Mouse (Mus musculus) MEL-GATA-1-ER (cell line): ENCODE results near the gene Pus7l.

Experiments
- DNase-seq: peaks from one replicate; pipeline ENCODE4 v3.0.0-alpha.2; 2012; ENCODE audit warnings: low read depth; ENCODE audit errors: extremely low read depth

Gene Pus7l

DNA sequence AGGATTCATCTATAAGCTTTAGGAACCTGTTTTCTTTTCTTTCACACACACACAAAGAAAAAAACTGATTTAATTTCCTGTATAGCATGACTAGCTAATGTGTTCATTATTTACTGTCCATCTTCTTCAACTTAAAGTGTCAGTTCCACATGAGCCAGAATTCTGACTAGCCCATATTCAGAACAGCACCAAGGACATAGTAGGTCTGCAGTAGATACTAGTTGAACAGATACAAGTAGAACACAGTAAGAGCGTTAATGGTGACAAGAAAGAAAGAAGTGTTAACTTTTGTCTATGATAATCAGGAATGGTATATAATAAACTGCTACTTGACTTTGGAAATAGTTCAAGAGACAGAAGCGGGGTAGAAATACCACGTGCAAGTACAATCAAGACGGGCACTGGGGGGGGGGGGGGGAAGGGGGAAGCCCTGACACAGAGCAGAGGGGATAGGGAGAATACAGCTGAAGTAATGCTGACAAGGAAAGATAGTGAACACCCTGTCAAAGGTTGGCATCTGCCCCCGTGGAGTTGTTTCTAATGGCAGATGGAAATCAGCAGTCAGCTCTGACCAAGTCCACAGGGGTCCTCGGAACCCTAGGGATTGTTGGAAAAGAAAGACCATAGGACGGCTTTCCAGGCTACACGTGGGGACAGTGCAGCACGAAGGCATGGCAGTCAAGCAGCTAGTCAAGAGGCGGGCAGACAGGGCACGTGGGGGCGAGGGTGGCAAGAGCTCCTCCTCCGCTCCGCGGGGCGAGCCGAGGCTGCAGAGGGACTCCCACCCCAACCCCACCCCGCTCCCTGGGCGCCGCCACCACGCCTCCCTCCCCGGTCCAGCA lies 559 bp downstream of the Pus7l start:
- no peak for DNase-seq

DNA sequence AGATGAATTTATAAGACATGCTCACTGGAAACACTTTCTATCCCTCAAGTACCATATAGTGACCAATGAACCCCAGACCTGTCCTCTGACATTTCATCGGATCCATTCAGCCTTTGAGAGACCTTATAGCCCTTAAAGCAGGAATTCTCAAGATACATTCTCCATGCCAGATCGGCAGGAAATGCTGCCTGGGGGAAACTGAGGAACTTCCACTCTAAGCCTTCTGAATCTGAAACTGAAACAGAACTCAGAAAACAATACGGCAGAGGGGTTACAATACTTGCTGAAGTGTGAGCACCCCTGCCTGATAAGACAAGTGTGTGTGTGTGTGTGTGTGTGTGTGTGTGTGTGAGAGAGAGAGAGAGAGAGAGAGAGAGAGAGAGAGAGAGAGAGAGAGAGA lies 4.1 kb downstream of the Pus7l start:
- DNase-seq = no peak

DNA sequence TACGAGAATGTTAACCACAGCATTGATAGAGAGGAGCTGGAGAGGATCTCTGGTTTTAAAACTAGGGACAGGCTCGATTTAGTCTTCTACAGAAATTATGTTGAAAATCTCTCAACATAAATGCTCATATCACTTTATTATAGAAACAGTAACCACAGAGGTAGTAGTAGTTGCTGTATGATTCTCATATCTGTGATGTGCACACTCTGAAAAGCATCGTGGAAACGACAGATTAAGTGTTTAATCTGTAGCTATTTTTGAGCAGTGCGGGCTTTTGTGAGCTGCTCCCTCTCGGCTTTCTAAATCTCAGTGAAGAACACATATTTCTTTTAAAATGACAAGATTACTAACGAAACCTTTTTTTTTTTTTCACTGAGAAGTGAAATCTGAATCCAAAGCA lies 7.8 kb downstream of the Pus7l start:
- no peak for DNase-seq

DNA sequence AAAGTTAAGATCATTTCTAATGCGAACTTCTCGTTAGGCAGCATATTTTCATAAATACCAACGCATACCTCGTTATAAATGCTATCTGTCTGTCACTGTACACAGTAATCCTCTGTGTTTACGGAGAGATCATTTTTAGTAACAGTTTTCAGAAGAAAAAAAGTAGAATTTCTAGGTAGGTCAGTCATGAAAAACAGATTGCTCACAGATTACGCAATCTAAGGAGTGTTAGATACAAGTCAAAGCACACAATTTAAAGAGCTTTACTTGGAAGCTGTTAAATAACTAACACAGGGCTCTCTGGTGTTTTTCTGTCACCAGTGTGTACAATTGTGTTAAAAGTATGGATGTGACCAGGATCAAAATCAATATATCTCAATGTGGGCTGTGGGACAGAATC lies 10.4 kb downstream of the Pus7l start:
- no peak for DNase-seq

DNA sequence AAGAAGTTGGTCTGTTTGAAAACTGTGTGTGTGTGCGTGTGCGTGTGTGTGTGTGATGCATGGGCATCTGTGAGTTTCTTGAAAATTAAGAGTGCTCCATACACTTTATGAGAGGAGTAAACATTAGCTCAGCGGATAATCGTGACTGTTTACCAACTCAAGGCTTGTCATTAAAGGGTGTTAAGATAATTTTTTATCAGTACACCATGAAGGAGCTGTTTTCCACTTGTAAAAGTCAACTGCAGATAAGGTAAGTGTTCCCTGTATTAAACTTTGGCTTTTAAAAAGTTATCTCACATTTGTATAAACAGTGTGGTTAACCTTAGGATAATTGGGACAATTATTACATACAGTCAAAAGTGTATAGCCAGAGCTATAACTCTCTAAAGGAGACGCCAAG lies 11.0 kb downstream of the Pus7l start:
- DNase-seq = no peak

DNA sequence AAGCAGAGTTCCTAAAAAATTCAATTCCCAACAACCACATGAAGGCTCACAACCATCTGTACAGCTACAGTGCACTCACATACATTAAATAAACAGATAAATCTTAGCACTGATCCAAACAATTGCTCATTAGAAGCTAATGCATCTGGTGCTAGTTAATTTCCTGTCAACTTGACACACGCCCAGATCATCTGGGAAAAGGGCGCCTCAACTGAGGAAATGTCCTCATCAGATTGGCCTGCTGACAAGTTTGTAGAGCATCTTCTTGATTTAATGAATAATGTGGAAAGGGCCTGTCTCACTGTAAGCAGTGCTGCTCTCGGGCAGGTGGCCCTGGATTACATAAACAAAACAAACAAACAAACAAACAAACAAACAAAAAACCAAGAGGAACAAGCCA lies 12.8 kb downstream of the Pus7l start:
- no peak for DNase-seq

DNA sequence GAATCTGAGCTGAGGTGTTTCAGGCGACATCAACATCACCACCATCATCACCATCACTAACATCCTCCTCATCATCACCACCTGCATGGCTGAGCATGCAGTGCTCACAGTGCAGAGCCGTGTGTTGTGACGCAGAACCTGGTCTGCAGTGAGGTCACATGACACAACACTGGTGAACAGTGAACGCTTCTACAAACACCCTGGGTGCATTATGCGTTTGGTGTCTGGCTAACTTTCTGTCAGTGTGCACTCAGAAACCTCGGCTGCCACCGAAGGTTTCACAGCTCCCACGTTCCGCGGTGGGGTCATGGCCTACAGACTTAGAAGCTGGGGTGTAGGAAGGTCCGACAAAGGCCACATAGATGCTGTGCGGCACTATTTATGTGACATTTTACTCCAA lies 18.4 kb downstream of the Pus7l start:
- no peak for DNase-seq

DNA sequence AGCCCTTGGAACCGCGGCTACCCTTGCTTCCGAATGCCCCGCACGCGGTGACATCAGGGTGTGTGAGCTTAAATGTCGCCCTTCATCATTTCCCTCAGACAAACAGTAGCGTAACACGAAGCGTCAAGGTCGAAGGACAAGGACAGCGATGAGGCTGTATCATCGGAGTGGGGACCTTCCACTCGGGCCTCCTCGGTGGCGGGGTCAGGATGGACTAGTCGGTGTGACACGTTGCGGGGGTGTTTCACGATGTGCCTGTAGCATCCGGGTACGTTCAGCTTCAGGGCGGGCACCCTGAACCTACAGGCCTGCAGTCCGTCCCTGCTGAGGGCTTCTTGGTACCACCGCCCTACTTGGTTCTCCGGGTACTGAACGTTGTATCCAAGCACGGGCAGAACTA lies 20.1 kb downstream of the Pus7l start:
- DNase-seq = no peak

DNA sequence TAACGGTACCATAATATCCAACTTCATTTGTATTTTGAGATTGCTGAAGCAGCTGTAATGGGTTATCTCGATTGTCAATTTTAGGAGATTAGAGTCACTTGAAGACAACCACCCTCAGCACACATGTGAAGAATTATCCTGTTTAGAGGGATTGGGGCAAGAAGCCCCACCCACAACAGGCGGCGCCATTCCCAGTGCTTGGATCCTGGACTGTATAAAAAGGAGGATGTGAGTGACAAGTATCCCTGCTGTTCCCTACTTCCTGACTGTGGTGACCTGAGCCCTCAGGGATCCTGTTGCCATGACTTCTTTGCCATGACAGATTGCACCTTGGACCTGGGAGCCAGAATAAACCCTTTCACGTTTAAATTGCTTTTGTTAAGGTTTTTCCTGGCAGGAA lies 22.4 kb downstream of the Pus7l start:
- DNase-seq = no peak

DNA sequence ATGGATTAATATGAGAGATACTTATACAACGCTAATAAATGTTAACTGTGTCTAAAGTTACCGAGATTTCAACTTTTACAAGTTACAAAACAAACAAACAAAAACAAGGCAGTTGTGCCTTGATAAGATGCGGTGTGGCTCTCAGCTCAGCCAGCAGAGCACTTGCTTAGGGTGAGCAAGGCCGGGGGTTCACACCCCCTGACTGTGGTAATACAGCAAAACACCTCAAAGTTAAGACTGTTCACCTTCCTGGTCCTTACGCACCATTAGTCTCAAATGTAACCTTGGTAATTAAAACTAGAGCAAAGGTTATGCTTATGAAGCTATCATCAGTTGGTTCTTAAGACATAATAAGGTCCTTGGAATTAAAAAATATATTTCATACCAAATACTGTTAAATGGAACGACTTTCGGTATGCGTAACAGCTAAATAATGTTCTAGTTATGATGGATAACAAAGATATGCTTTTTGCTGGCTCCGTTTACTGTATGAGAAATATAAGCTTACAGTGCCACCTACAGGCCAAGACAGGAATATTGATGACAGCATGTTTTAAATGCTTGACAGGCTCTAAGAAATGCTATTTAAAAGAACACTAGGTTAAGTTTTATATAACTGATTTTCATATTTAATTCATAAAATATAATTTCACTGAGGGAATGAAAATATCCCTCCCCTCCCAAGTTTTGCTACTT lies 23.0 kb downstream of the Pus7l start:
- peak; percentile 79 for DNase-seq

DNA sequence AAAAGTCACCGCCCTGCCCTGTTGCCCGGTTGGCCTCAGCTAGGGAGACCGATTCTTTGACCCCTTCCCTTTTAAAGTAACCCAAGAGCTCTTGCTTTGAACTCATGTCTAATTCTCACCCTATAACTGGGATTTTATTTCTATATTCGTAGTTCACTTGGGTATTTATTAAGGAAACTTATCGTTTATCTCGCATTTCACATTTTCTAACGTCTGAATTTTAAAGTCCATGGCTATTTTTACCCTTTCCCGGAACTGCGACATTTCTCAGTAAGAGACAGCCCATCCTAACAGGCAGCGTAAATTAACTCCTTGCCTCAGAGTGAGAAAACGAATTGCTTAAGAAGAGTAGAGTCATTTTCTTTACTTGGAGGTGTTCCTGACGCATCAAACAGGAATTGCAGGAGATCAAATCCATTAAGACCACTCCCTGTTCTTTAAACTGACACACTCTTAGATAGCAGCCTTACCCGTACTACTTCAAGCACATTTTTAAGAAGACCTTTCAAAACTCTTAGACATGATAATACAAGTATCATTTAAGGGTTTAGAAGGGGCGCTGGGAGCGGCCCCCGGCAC lies 25.3 kb downstream of the Pus7l start:
- DNase-seq = no peak

DNA sequence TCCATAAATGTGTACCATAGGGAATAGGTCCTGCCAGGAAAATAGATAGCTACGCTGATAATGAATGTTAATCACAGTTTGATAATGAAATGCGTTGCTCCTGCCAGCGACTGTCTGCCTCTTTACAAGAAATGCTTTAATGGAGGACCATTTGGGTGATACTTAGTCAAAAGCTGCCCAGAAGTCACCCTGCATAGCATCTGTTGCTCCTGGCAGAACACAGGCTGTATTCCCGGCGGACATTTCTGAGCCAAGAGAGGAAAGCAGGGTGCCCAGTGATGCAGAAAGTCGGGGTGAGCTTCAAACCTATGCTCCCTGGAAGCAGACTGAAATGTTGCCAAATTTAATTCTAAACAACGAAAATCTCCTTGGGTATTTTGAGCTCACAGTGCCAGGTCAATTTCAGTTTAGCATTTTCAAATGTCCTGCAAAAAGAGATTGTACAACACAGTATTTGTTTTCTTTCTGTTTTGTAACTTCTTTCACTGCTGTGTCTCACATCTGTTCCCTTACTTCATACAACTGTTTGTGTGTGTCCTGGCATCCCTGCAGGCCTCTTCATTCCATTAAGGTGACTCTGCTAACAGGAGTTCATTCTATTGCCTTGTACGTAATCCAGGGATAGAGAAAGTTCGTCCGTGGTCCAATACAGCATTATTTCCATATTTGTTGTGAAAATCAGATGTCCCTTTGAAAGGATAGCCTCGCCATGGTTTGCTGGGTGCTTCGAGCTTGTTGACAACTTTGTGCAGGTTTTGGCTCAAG lies 39.7 kb downstream of the Pus7l start:
- DNase-seq = no peak

DNA sequence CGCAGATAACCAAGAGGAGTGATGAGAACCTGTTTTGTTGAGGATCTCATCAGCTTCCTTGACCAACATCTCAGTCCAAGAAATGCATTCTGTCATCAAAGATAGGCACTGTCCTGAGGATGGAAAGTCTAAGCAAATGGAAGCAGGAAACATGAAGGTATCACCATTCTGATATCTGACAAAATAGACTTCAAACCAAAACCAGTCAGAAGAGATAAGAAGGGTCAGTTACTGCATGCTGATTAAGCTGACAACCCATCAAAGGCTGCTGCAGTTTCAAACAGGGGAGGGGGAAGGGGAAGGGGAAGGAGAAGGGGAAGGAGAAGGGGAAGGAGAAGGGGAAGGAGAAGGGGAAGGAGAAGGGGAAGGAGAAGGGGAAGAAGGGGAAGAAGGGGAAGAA lies 44.1 kb downstream of the Pus7l start:
- no peak for DNase-seq

DNA sequence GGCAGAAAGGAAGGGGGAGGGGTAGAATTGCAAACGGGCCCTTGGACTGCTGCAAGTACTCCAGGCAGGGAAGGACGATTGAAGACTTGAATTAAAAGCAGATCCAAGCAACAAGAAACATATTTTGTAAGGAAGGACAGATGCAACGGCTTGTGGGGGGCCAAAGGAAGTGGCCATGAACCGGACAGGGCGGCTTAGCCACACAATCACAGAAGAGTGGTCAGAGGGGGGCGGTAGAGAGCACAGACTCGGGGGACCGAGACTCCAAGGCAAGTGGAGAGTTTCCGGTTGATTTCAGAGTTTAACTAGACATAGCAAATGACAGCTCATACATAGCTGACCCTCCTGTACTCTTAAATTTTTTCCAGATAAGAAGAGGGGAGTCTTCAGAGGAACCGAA lies 47.4 kb downstream of the Pus7l start:
- DNase-seq = no peak

DNA sequence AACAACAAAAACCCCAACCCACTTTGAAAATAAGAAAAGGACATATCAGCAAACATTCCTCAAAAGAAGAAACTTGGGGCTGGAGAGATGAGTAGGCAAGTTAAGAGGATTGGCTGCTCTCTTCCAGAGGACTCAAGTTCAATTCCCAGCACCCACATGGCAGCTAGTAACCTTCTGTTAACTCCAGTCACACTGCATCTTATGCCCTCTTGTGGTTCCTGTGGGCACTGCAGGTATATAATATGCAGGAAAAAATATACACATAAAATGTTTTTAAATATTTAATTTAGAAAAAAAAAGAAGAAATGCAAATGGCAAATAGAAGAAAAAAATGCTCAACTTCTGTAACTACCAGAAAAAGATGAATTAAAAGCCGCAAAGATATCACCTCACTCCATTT lies 48.9 kb downstream of the Pus7l start:
- no peak for DNase-seq

DNA sequence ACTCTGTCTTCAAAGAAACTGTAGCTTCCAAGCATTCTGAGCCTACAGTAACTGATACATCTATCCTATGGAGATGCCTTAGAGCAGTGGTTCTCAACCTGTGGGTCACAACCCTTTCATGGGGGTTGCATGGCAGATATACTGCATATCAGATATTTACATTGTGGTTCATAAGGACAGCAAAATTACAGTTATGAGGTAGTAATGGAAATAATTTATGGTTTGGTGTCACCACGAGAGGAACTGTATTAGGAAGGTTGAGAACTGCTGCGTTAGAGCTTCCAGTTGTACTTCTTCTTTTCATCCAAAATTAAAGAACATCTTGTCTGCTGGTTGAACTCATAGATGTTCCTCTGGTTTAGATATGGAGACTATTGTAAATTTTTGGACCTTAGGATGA lies 53.9 kb downstream of the Pus7l start:
- DNase-seq = no peak

DNA sequence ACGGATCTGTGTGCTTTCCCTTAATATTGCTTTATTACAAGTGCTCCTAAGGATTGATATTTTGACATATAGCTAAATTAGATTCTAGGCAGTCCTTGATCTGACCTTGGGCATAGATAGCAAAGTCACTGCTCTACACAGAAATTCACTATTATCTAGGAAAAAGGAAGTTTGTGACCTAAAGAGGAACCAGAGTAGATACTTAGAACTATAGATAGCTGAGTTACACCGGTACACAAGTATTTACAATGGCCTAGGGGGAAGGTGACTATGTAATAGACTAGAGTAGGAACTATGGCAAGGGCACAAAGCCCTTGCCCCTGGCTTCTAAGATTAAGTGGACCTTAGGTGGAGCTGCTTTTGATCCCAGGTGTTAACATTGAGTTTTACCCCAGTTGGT lies 55.3 kb downstream of the Pus7l start:
- DNase-seq = peak; percentile 59

DNA sequence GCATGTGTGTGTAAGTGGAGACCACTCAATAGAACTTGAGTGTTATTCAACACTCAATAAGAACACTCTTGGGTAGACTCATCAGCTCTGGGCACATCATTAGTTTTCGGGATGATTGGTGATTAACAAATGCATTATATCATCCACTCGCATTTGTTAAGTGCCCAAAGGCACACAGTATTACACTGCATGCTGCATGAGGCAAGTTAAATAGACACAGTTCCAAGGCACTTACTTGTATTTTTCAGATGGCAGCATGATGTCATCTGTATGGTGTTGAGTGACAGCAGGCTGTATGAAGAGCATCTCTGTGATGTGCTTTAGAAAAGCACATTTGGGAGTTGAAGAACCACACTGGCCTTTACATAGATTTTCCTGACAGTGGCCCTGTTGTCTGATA lies 60.8 kb downstream of the Pus7l start:
- no peak for DNase-seq

DNA sequence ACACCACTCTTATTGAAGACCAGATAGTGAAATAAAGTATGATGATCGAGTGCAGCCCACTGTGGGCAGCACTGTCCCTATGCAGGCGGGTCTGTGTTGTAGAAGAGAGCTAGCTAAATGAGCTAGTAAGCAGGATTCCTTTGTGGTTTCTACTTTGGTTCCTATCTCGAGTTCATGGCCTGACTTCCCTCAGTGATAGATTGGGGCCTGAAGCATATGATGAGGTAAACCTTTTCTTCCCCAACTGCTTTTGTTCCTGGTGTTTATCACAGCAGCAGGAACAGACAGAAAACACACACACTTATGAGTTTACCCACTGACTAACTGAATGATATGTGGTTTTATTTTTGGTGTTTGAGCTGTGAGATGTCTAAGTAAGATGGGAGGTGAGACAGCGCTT lies 62.6 kb downstream of the Pus7l start:
- DNase-seq = peak; percentile 55

DNA sequence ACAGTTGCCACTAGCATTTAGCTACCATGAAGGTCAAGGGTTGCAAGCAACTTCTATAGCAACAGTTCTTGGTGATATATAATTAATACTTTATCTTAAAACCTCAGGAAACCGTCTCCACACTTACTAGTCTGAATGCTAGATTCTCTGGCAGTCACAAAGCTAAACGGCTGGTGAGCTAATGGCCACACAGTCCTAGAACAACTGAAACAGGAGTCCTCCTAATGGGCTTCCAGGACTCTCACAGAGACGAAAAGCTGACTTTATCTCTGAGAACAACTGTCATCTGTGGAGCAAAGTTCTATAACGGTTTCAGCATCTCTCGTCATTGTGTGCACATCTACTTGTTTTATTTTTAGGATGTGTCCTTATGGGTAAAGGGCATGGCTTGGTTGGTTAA lies 63.1 kb downstream of the Pus7l start:
- no peak for DNase-seq

DNA sequence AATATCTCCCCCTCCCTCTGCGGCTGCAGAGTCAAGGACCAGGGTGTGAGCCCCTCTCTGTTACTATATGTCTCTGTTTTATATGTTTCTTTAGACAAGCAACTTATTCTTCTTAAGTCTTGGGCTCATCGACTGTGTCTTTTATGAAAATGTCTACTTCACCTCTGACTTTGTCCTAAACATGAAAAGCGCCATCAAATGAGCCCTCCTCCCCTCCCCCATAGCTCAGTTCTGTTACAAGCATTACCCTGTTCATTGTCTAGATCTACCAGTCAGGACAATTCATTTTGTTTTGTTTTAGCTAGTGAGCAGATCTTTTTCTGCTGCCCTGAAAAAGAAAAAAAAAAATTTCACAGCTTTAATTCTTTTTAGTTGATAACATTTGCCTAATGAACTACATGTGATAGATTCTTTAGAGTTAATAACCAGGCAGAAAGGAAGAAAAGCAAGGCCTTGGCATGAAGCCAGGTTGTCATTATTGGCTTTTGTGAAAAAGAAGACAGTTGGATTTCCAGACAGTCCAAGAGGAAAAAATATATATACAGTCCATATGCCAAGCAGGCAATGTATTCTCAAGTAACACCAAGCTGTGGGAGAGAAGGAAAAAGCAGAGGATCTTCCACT lies 63.7 kb downstream of the Pus7l start:
- DNase-seq = no peak

DNA sequence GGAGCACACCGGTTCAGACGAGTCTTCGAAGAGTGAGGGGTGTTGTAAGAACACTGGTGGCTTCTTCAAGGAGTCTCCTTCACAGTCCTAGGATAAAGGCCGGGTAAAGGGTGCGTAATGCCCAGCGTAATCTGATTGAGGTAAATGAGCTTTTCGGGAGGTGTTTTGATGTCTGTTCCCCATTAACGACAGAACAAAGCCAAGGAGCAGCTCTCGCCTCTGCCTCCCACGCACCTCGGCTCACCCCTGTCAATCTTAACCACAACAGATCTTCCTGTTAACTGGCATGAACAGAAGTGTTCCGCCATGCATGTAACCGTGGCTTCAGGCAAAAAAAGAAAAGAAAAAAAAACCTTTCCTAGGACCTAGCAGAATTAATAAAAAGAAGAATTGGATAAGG lies 64.6 kb downstream of the Pus7l start:
- peak; percentile 77 for DNase-seq
